Mouse (Mus musculus) G1E (cell line): ENCODE data around the gene Olfr393. TPM values are rescaled to one million over a fixed set of nuclear protein-coding genes. Genes with fewer than 3 reads are reported as not detected.

ENCODE experiments used
- ATAC-seq: 2 replicates; pipeline ENCODE4 v1.8.0; 2016; ENCODE audit warnings: mild to moderate bottlenecking; ENCODE audit not compliant: insufficient number of reproducible peaks, poor library complexity, low FRiP score, severe bottlenecking; ENCODE audit errors: extremely low read depth
- DNase-seq: peaks from one replicate; pipeline ENCODE4 v3.0.0; 2012; ENCODE audit warnings: low spot score
- H3K27me3 ChIP-seq: 2 replicates; pipeline ENCODE4 v1.6.1; 2012; ENCODE audit warnings: mild to moderate bottlenecking, low read length, inconsistent platforms; ENCODE audit not compliant: insufficient read depth
- H3K36me3 ChIP-seq: replicated peaks from 2 replicates; pipeline ENCODE3; 2012; ENCODE audit warnings: mild to moderate bottlenecking, inconsistent platforms
- H3K4me1 ChIP-seq: 2 replicates; pipeline ENCODE4 v1.6.1; 2012; ENCODE audit warnings: low read depth, low read length, inconsistent platforms, mixed read lengths; ENCODE audit not compliant: insufficient read depth
- H3K4me3 ChIP-seq: 2 replicates; pipeline ENCODE4 v1.5.1; 2012; ENCODE audit warnings: low read depth, mild to moderate bottlenecking, inconsistent platforms, low read length, moderate library complexity, mixed read lengths
- H3K9me3 ChIP-seq: replicated peaks from 2 replicates; pipeline ENCODE4 v1.6.1; 2012; ENCODE audit warnings: inconsistent platforms
- CTCF ChIP-seq: IDR thresholded peaks from 2 replicates; pipeline ENCODE4 v1.5.1; 2012; ENCODE audit warnings: low read depth, low read length, inconsistent platforms, mixed read lengths
- GATA1 ChIP-seq: IDR thresholded peaks from 2 replicates; pipeline ENCODE4 v1.6.1; 2012; ENCODE audit warnings: borderline replicate concordance, low read length, inconsistent platforms, mixed read lengths
- GATA2 ChIP-seq: IDR thresholded peaks from 2 replicates; pipeline ENCODE4 v1.6.1; 2012; ENCODE audit warnings: low read depth, low read length, inconsistent platforms, borderline replicate concordance
- POLR2AphosphoS5 ChIP-seq: IDR thresholded peaks from 2 replicates; pipeline ENCODE4 v1.6.1; 2012; ENCODE audit warnings: low read depth, low read length, inconsistent platforms; ENCODE audit not compliant: insufficient replicate concordance
- TAL1 ChIP-seq: conservative IDR thresholded peaks from 2 replicates; pipeline ENCODE4 v1.6.1; 2012; ENCODE audit warnings: low read depth, low read length, inconsistent platforms, mixed read lengths
- polyA plus RNA-seq: library from polyadenylated mRNA; stranded (reverse); fragments of >175 nt; gene quantifications from 2 replicates; pipeline ENCODE4 v1.2.3, GENCODE M21; 2012
- total RNA-seq, 2 experiments: library from RNA; stranded (forward) in 1 of 2; stranded (reverse) in 1 of 2; fragments of 200-1000 nt in 1 of 2; fragments of >200 nt in 1 of 2; fragmentation: Nextera tagmentation in 1 of 2; gene quantifications; 2 replicates each; pipeline ENCODE4 v1.2.3; 2014 to 2017

The Olfr393 gene
- total RNA-seq (2014; fragmentation: Nextera tagmentation) (not detected in 2 replicates), total RNA-seq (2017) (0.22 TPM in 1 of 2 replicates, not detected in the other), polyA plus RNA-seq (not detected in 2 replicates)

- Histone ChIP-seq H3K4me1 (no peaks in the 10 kb centered on the region), H3K27me3 (no peaks in the 10 kb centered on the region; the same call in 1 of the 2 replicates), H3K36me3 (no peaks in the 10 kb centered on the region), H3K4me3 (no peak within 1 kb of the TSS), H3K9me3 (no peaks in the 10 kb centered on the region)
- DNase-seq (no peak), ATAC-seq (no peak)
- TF ChIP-seq GATA1 (no peak), TAL1 (no peak), GATA2 (no peak), CTCF (no peak), POLR2AphosphoS5 (no peak)
Measured at GRCm38 (mm10) chr11:73851354-73851753, at the start of gene Olfr393. Gene Olfr393 (minus strand): TSS chr11:73851454.

- Histone ChIP-seq H3K36me3 (no peaks in the 10 kb centered on the region), H3K4me1 (no peaks in the 10 kb centered on the region), H3K27me3 (no peaks in the 10 kb centered on the region), H3K9me3 (no peaks in the 10 kb centered on the region), H3K4me3 (no peak within 1 kb of the TSS)
- TF ChIP-seq CTCF, result no peak
- TF ChIP-seq GATA2, result no peak
- no peak for TF ChIP-seq POLR2AphosphoS5
- no peak for TF ChIP-seq GATA1
- TF ChIP-seq TAL1, result no peak
- DNase-seq (no peak), ATAC-seq (no peak)
Measured at GRCm38 (mm10) chr11:73890671-73891070, 39.4 kb upstream of the Olfr393 start, which contains the start of gene Olfr394. Gene Olfr394 (minus strand): TSS chr11:73890771.

DNA sequence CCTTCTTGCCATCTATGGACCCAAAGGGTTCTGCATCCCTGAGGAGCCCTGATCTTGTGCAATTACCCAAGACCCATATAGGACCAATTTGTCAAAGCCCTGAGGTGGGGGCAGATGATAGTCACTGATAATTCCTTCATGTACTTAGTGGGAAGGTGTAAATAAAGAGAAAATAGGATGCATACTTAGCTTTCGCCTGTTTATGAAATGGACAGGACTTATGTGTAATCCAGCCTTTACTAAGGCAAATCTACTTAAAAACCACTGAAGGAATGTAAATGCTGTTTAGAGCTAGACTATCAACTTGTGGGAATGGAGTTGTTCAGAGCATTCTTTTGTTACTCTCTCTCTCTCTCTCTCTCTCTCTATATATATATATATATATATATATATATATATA, 34.3 kb downstream of the Olfr393 start, which contains the start of gene Olfr392:
TSS of gene Olfr392 (minus strand) at position 101 of the 400 bp plus-strand sequence.
- TF ChIP-seq GATA1 (no peak), GATA2 (no peak)
- DNase-seq (no peak), ATAC-seq (no peak)
- Histone ChIP-seq H3K4me3 (no peak within 1 kb of the TSS), H3K27me3 (no peaks in the 10 kb centered on the region), H3K36me3 (no peaks in the 10 kb centered on the region), H3K4me1 (no peaks in the 10 kb centered on the region), H3K9me3 (no peaks in the 10 kb centered on the region)

GRCm38 (mm10) chr11:73802952-73803351, 48.3 kb downstream of the Olfr393 start, which contains the start of gene Olfr391-ps:
Gene Olfr391-ps (minus strand): TSS chr11:73803052.
- H3K36me3 ChIP-seq, result no peaks in the 10 kb centered on the region
- no peak within 1 kb of the TSS for H3K4me3 ChIP-seq
- H3K9me3 ChIP-seq, result no peaks in the 10 kb centered on the region
- DNase-seq (no peak), ATAC-seq (no peak)
- no peaks in the 10 kb centered on the region for H3K27me3 ChIP-seq
- no peaks in the 10 kb centered on the region for H3K4me1 ChIP-seq
- TF ChIP-seq TAL1, result no peak
- TF ChIP-seq POLR2AphosphoS5, result no peak
- TF ChIP-seq GATA1, result no peak
- TF ChIP-seq GATA2, result no peak
- TF ChIP-seq CTCF, result no peak

Other genes starting within 250 kb of the Olfr393 start
- gene Zfp735, start 162.7 kb downstream of the Olfr393 start, total RNA-seq (2014; fragmentation: Nextera tagmentation), result not detected in 2 replicates
- gene Zfp735, start 162.7 kb downstream of the Olfr393 start, total RNA-seq (2017), result 0.06 and 0.22 TPM in 2 replicates
- gene Zfp735, start 162.7 kb downstream of the Olfr393 start, polyA plus RNA-seq, result not detected in 2 replicates
- not detected in 2 replicates for gene Olfr389, start 70.7 kb downstream of the Olfr393 start, total RNA-seq (2014; fragmentation: Nextera tagmentation)
- gene Olfr389, start 70.7 kb downstream of the Olfr393 start, total RNA-seq (2017), result 0.05 and 0.12 TPM in 2 replicates
- not detected in 2 replicates for gene Olfr389, start 70.7 kb downstream of the Olfr393 start, polyA plus RNA-seq
- gene Olfr390, start 68.5 kb downstream of the Olfr393 start, total RNA-seq (2014; fragmentation: Nextera tagmentation), result not detected in 2 replicates
- gene Olfr390, start 68.5 kb downstream of the Olfr393 start, total RNA-seq (2017), result 0.11 and 0.12 TPM in 2 replicates
- not detected in 2 replicates for gene Olfr390, start 68.5 kb downstream of the Olfr393 start, polyA plus RNA-seq
- not detected in 2 replicates for gene Olfr391-ps, start 48.4 kb downstream of the Olfr393 start, total RNA-seq (2014; fragmentation: Nextera tagmentation)
- 0.11 TPM in 1 of 2 replicates, not detected in the other for gene Olfr391-ps, start 48.4 kb downstream of the Olfr393 start, total RNA-seq (2017)
- gene Olfr391-ps, start 48.4 kb downstream of the Olfr393 start, polyA plus RNA-seq, result not detected in 2 replicates
- not detected in 2 replicates for gene Olfr392, start 34.4 kb downstream of the Olfr393 start, total RNA-seq (2014; fragmentation: Nextera tagmentation)
- 0.06 and 0.11 TPM in 2 replicates for gene Olfr392, start 34.4 kb downstream of the Olfr393 start, total RNA-seq (2017)
- gene Olfr392, start 34.4 kb downstream of the Olfr393 start, polyA plus RNA-seq, result not detected in 2 replicates
- not detected in 2 replicates for gene Olfr394, start 39.3 kb upstream of the Olfr393 start, total RNA-seq (2014; fragmentation: Nextera tagmentation)
- under 0.01 and 0.05 TPM in 2 replicates for gene Olfr394, start 39.3 kb upstream of the Olfr393 start, total RNA-seq (2017)
- gene Olfr394, start 39.3 kb upstream of the Olfr393 start, polyA plus RNA-seq, result not detected in 2 replicates
- not detected in 2 replicates for gene Olfr395, start 57.8 kb upstream of the Olfr393 start, total RNA-seq (2014; fragmentation: Nextera tagmentation)
- under 0.01 and 0.27 TPM in 2 replicates for gene Olfr395, start 57.8 kb upstream of the Olfr393 start, total RNA-seq (2017)
- not detected in 2 replicates for gene Olfr395, start 57.8 kb upstream of the Olfr393 start, polyA plus RNA-seq
- gene Olfr23, start 85.2 kb upstream of the Olfr393 start, total RNA-seq (2014; fragmentation: Nextera tagmentation), result not detected in 2 replicates
- 0.35 TPM in 1 of 2 replicates, not detected in the other for gene Olfr23, start 85.2 kb upstream of the Olfr393 start, total RNA-seq (2017)
- gene Olfr23, start 85.2 kb upstream of the Olfr393 start, polyA plus RNA-seq, result not detected in 2 replicates
- gene Olfr397, start 109.4 kb upstream of the Olfr393 start, total RNA-seq (2014; fragmentation: Nextera tagmentation), result not detected in 2 replicates
- gene Olfr397, start 109.4 kb upstream of the Olfr393 start, total RNA-seq (2017), result 0.05 and 0.12 TPM in 2 replicates
- gene Olfr397, start 109.4 kb upstream of the Olfr393 start, polyA plus RNA-seq, result not detected in 2 replicates
- gene Olfr398, start 139.0 kb upstream of the Olfr393 start, total RNA-seq (2014; fragmentation: Nextera tagmentation), result not detected in 2 replicates
- gene Olfr398, start 139.0 kb upstream of the Olfr393 start, total RNA-seq (2017), result under 0.01 and 0.22 TPM in 2 replicates
- gene Olfr398, start 139.0 kb upstream of the Olfr393 start, polyA plus RNA-seq, result not detected in 2 replicates
- not detected in 2 replicates for gene Olfr139, start 205.1 kb upstream of the Olfr393 start, total RNA-seq (2014; fragmentation: Nextera tagmentation)
- 0.16 and 0.23 TPM in 2 replicates for gene Olfr139, start 205.1 kb upstream of the Olfr393 start, total RNA-seq (2017)
- not detected in 2 replicates for gene Olfr139, start 205.1 kb upstream of the Olfr393 start, polyA plus RNA-seq
- gene Olfr399, start 205.2 kb upstream of the Olfr393 start, total RNA-seq (2014; fragmentation: Nextera tagmentation), result not detected in 2 replicates
- 0.05 TPM in 1 of 2 replicates, not detected in the other for gene Olfr399, start 205.2 kb upstream of the Olfr393 start, total RNA-seq (2017)
- not detected in 2 replicates for gene Olfr399, start 205.2 kb upstream of the Olfr393 start, polyA plus RNA-seq
- gene Zfp616, start 218.5 kb upstream of the Olfr393 start, total RNA-seq (2014; fragmentation: Nextera tagmentation), result not detected in 2 replicates
- 0.05 and 0.12 TPM in 2 replicates for gene Zfp616, start 218.5 kb upstream of the Olfr393 start, total RNA-seq (2017)
- gene Zfp616, start 218.5 kb upstream of the Olfr393 start, polyA plus RNA-seq, result not detected in 2 replicates